Mouse (Mus musculus) kidney, embryonic 16.5 days (tissue): ENCODE measurements at regions not wholly inside any gene's neighbourhood (a gene's known extent, or its start where the extent isn't known, plus 50 kb on each side); places are given as distances from the start of the nearest gene placed in this dataset.

Source experiments
- ATAC-seq: fragments of 200-750 bp; cut with Nextera tagmentation; 2 replicates; pipeline ENCODE4 v1.8.0; 2017; ENCODE audit warnings: moderate TSS enrichment; ENCODE audit not compliant: low FRiP score, low TSS enrichment
- H3K27ac ChIP-seq: fragments of 300-500 bp; sonication (generic); 2 replicates; pipeline ENCODE4 v1.5.1; 2014; ENCODE audit warnings: low read length
- H3K27me3 ChIP-seq: fragments of 300-500 bp; sonication (generic); 2 replicates; pipeline ENCODE4 v1.6.1; 2014; ENCODE audit warnings: low read length, control low read depth, mixed read lengths; ENCODE audit not compliant: insufficient read depth
- H3K36me3 ChIP-seq: fragments of 300-500 bp; sonication (generic); 2 replicates; pipeline ENCODE4 v1.6.1; 2014; ENCODE audit warnings: low read length, control low read depth, mixed read lengths; ENCODE audit not compliant: insufficient read depth
- H3K4me1 ChIP-seq: fragments of 300-500 bp; sonication (generic); 2 replicates; pipeline ENCODE4 v1.6.1; 2014; ENCODE audit warnings: low read length, control low read depth, mixed read lengths; ENCODE audit not compliant: insufficient read depth
- H3K4me2 ChIP-seq: fragments of 300-500 bp; sonication (generic); replicated peaks from 2 replicates; pipeline ENCODE4 v1.6.1; 2014; ENCODE audit warnings: low read depth, low read length
- H3K4me3 ChIP-seq: fragments of 300-500 bp; sonication (generic); 2 replicates; pipeline ENCODE4 v1.5.1; 2014; ENCODE audit warnings: mild to moderate bottlenecking, low read length
- H3K9ac ChIP-seq: fragments of 300-500 bp; sonication (generic); replicated peaks from 2 replicates; pipeline ENCODE4 v1.6.1; 2014; ENCODE audit warnings: low read length
- H3K9me3 ChIP-seq: fragments of 300-500 bp; sonication (generic); 2 replicates; pipeline ENCODE4 v1.6.1; 2016; ENCODE audit warnings: low read length, control low read depth
- WGBS: fragments of 180-500 bp; shearing (Covaris S2); extraction: QIAGEN DNeasy Blood & Tissue Kit; methylation state at CpG from one replicate; pipeline ENCODE4 v1.1.7; 2014; 5-methylcytosine and 5-hydroxymethylcytosine counted together

DNA sequence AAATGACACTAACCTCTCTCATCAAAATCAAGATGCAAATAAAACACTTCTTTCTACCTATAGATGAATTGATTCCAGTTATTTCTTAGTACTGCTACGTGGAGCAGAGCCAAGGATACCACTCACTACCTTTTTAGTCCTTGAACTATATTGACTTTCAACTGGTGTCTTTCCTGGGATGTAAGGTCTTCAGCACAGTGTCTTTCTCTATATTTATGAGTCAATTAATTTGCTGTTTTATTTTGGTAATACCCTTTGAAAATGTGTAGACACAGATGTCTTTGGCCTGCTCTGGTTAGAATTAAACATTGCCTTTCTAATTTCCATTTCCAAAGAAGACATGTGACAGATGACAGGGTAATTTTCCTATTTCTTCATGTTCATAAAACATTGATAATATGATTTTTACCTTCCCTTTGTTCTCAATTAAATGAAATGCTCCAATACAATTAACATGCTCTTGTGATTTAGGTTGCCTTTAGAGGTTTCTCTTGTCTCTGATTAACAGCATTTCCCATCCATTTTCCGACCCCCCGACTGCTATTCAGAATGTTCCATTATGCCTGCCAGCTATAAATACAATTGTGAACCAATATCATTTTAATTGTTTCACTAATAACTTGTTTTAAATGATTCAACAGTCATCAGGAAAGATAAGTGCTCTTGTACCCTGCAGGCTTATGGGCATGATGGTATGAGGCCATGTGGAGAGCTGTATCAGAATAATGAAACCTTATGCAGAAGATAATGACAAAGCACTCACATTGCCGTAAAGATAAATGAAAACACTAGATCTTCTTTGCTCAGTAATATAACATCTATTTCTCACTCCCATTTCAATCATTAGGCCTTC lies 266.2 kb upstream of the 1700008P02Rik start:
- no peak overlapping the region for H3K9ac ChIP-seq
- no peak for ATAC-seq
- no peak overlapping the region for H3K4me2 ChIP-seq
- H3K27ac ChIP-seq: no peak overlapping the region
- H3K9me3 ChIP-seq: no peaks in the 10 kb centered on the region
- no peaks in the 10 kb centered on the region for H3K27me3 ChIP-seq
- H3K36me3 ChIP-seq: no peaks in the 10 kb centered on the region
- 85% methylated on average over 4 of the region's 4 CpGs for WGBS
- H3K4me1 ChIP-seq: no peaks in the 10 kb centered on the region
- H3K4me3 ChIP-seq: no peak overlapping the region

DNA sequence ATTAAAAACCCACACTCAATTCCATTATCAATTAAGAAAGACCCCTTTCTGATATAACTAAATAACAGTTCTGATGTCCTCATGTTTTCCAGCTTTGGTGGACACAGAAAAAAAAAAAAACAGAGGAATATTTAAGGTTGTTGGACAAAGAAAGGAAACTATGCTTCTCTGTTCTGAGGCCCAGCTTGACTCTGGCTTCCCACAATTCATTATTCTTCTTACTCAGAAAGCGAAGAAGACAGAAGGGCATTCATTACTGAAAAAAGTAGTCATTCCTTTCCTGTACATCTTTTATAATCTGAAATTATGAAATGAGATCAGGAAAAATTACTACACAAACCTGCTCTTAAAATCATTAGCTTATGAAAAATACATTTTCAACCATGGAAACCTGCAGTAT lies 263.2 kb upstream of the 1700008P02Rik start:
- Histone ChIP-seq H3K9ac (no peak overlapping the region), H3K27ac (no peak overlapping the region), H3K9me3 (no peaks in the 10 kb centered on the region), H3K27me3 (no peaks in the 10 kb centered on the region), H3K4me1 (no peaks in the 10 kb centered on the region), H3K4me3 (no peak overlapping the region), H3K4me2 (no peak overlapping the region), H3K36me3 (no peaks in the 10 kb centered on the region)
- WGBS: 88% methylated on average over 1 of the region's 1 CpGs
- ATAC-seq: no peak

DNA sequence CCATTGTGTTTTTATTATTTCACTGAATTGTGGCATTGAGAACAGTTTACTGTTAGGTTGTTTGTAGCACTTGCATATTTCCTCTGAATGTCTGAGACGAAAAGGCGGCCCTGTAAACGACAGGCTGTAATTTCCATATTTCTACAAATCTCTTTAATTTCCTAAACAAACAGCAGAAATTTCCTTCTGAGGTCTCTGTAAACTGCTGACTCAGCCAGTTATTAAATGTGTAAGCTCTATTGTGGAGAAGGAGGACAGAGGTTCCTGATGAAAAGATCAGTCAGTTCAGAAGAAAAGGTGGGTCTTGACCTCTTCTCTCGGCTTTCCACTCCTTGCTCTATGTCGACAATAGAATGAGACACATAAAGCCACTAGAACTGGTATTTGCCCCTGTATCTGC lies 256.0 kb upstream of the 1700008P02Rik start:
- no peaks in the 10 kb centered on the region for H3K36me3 ChIP-seq
- H3K4me3 ChIP-seq: no peak overlapping the region
- no peaks in the 10 kb centered on the region for H3K27me3 ChIP-seq
- no peak for ATAC-seq
- H3K27ac ChIP-seq: no peak overlapping the region
- H3K9ac ChIP-seq: no peak overlapping the region
- H3K4me2 ChIP-seq: no peak overlapping the region
- no peaks in the 10 kb centered on the region; the same call in 1 of the 2 replicates for H3K9me3 ChIP-seq
- no peaks in the 10 kb centered on the region for H3K4me1 ChIP-seq
- WGBS: 90% methylated on average over 5 of the region's 5 CpGs

DNA sequence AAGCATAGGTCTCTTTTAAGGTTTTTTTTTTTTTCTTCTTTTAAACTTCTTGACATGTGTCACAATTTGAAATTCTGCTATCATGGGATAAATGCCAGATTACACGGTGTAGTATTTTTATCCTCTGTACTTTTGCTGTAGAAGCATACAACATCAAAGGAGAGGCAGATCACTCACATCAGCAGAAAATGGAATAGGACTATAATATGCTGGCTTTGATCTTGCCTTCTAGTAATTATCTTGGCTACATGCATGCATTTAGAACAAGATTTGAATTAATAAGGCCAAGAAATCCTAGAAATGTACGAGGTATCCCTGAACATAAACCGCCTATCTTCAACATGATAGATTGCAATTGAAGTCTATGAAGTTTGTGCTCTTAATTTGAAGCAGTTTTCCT lies 251.9 kb upstream of the 1700008P02Rik start:
- Histone ChIP-seq H3K27me3 (no peaks in the 10 kb centered on the region), H3K9ac (no peak overlapping the region), H3K9me3 (no peaks in the 10 kb centered on the region; the same call in 1 of the 2 replicates), H3K4me2 (no peak overlapping the region), H3K4me3 (no peak overlapping the region), H3K27ac (no peak overlapping the region), H3K36me3 (no peaks in the 10 kb centered on the region), H3K4me1 (no peaks in the 10 kb centered on the region)
- ATAC-seq: no peak
- 62% methylated on average over 3 of the region's 3 CpGs for WGBS

DNA sequence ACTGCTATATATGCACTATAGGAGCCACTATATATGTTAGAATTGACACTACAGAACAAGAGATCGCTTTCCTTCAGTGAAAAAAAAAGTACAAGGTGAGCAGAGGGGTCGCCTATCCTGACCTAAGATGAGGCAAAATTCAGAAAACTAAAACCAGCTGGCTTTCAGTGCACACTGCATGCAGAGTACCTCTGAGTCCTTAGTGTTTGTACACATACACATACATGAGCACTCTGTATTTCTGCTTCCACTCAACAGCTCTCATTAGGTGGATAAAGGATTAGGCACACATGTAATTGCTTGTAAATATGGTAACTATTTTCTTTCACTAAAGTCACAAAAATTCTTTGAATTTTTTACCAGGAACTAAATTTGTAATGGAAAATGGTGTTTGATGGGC lies 251.5 kb upstream of the 1700008P02Rik start:
- Histone ChIP-seq H3K36me3 (no peaks in the 10 kb centered on the region), H3K27me3 (no peaks in the 10 kb centered on the region), H3K9me3 (no peaks in the 10 kb centered on the region; the same call in 1 of the 2 replicates), H3K4me3 (no peak overlapping the region), H3K27ac (no peak overlapping the region), H3K9ac (no peak overlapping the region), H3K4me2 (no peak overlapping the region), H3K4me1 (no peaks in the 10 kb centered on the region)
- ATAC-seq: no peak
- 75% methylated on average over 2 of the region's 2 CpGs for WGBS

DNA sequence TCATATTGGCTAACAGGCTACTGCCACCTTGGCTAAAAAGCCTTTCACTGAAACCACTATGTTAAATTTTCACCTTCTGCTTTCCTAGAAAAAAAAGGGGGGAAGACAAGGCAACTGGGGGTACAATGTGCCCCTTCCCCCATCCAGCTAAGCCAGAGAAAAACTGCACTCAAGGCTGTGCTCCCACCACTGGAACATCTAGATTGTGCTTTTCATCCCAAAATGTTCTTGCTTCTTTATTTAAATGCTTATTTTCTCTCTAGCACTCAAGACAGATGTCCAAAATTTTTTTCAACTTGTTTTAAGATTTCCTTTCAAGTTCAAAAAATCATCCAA lies 245.9 kb upstream of the 1700008P02Rik start:
- H3K27ac ChIP-seq: no peak overlapping the region
- no peaks in the 10 kb centered on the region for H3K27me3 ChIP-seq
- no peak for ATAC-seq
- no peak overlapping the region for H3K4me3 ChIP-seq
- no peak overlapping the region for H3K4me2 ChIP-seq
- H3K36me3 ChIP-seq: no peaks in the 10 kb centered on the region
- H3K9ac ChIP-seq: no peak overlapping the region
- H3K4me1 ChIP-seq: no peaks in the 10 kb centered on the region
- H3K9me3 ChIP-seq: no peaks in the 10 kb centered on the region

DNA sequence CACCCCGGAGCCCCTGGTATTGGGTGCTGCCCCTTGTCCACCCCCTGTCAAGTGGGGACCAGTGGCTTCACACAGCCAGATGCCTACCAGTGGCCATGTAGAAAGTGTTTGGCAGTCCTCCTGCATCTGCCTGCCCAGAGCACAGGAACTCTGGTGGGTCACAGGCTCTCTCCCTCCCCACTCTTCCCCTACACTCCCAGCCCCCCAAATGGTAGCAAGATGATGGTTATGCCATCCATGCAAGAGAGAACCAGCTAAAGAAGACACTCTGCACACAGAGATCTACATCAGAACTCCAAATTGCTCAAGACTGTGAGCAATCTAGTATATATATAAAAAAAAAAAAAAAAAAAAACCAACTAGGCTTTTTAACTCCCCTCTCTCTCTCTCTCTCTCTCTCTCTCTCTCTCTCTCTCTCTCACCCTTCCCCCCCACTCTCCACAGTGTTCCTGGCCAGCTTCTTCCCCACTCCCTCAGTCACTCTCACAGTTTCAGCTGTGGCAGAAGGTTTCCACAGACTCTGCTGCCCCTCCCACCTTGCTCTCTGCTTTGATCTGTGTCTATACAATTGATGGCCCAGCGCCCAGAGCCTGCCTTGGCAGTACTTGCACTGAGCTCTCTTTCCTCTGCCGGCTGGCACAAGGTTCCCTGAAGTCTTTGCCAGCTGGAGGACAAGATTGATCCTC lies 245.4 kb upstream of the 1700008P02Rik start:
- H3K4me2 ChIP-seq: no peak overlapping the region
- H3K9me3 ChIP-seq: no peaks in the 10 kb centered on the region
- no peaks in the 10 kb centered on the region for H3K36me3 ChIP-seq
- no peaks in the 10 kb centered on the region for H3K27me3 ChIP-seq
- no peak for ATAC-seq
- H3K4me3 ChIP-seq: no peak overlapping the region
- 61% methylated on average over 3 of the region's 3 CpGs for WGBS
- no peak overlapping the region for H3K27ac ChIP-seq
- no peak overlapping the region for H3K9ac ChIP-seq
- no peaks in the 10 kb centered on the region for H3K4me1 ChIP-seq

DNA sequence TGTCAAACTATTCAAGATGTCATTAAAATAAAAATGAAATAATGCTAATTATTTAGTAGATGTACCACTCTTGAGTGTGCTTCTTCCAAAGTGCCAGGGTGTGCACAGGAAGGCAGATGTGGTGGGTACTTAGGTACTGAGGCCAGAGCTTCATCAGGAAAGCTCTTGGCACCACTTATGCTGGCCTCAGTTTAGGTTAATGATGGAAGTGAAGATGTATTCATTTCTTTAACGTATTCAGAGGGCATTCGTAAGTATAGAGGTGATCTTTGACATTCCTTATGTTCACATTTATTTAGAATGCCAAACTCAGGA lies 239.6 kb upstream of the 1700008P02Rik start:
- Histone ChIP-seq H3K4me1 (no peaks in the 10 kb centered on the region), H3K4me3 (no peak overlapping the region), H3K9ac (no peak overlapping the region), H3K27me3 (no peaks in the 10 kb centered on the region), H3K27ac (no peak overlapping the region), H3K36me3 (no peaks in the 10 kb centered on the region), H3K4me2 (no peak overlapping the region), H3K9me3 (no peaks in the 10 kb centered on the region)
- ATAC-seq: no peak
- WGBS: 83% methylated on average over 2 of the region's 2 CpGs

DNA sequence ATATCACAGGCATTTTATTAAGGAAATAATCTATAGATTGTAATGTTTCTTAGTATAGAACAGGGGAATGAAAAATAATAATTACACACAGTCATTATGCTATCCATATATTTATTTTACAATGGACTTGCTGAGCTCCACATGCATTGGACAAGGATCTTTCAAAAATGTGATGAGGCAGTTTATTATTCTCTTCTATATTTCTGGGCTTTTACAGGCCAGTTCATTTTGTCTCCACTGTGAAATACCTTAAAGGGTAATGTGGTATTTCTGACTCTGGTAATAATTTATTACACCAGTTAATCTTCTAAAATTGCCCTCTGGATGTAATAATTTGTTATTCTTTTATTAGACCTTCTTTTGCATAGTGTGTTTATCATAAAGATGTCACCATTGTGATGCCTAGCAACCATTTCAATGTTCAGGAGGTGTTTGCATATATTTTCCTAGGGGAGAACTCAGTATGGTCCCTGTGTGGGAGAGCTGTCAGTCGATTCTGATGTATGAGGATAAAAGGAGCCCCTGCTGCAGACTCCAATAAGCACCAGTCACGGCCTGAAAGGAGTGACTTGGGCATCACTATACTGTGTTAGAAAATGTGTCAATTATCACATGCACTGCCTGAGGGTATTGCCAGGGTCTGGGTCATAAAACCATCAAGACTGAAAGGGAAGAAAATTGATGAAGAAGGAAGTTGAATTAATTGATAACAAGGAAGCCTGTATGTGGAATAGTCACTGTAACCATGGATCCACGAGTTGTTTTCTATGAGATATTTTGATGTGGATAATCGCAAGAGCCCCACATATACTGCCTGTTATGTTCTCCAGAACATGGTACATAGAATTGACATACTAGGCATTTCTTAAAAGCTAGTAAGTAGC lies 239.0 kb upstream of the 1700008P02Rik start:
- Histone ChIP-seq H3K4me1 (no peaks in the 10 kb centered on the region), H3K36me3 (no peaks in the 10 kb centered on the region), H3K27me3 (no peaks in the 10 kb centered on the region), H3K27ac (no peak overlapping the region), H3K9me3 (no peaks in the 10 kb centered on the region), H3K4me2 (no peak overlapping the region), H3K4me3 (no peak overlapping the region), H3K9ac (no peak overlapping the region)
- ATAC-seq: no peak
- WGBS: 47% methylated on average over 4 of the region's 4 CpGs

DNA sequence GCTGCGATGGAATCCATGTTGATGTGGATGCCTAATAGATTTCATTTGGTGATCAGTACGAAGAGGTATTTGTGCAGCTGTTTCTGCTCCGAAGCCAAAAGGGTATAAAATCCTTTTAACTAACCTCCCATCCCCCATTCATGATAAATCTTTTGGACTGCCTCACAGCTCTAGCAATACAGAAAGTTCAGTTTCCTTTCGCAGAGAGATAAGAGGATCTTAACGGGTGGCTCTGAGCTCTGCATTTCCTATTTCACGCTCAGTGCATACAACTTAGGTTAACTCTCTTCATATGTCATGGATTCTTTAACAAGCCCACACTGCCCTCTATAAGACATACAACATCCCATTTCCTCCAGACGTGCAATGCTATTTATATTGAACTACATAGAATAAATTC lies 199.1 kb upstream of the 1700008P02Rik start:
- ATAC-seq: no peak
- H3K4me2 ChIP-seq: no peak overlapping the region
- no peak overlapping the region for H3K4me3 ChIP-seq

More for the DNA sequence above, 199.1 kb upstream of the 1700008P02Rik start:
- Histone ChIP-seq H3K27me3 (no peaks in the 10 kb centered on the region), H3K36me3 (no peaks in the 10 kb centered on the region), H3K9ac (no peak overlapping the region), H3K27ac (no peak overlapping the region), H3K4me1 (no peaks in the 10 kb centered on the region), H3K9me3 (no peaks in the 10 kb centered on the region)
- 28% methylated on average over 7 of the region's 7 CpGs for WGBS
